Mouse (Mus musculus): Measurements from ENCODE around the gene Zbtb14. TPM values are rescaled to one million over a fixed set of nuclear protein-coding genes. Genes with fewer than 3 reads are reported as not detected.

Zbtb14 gene
- total RNA-seq (2021) = 1 to 10 TPM; 6.2 to 8.3 TPM
- long read RNA-seq, experiment 1, partial matches to known transcripts = 0 of 4 reads
- long read RNA-seq, experiment 1, other reads (novel, unspliced or antisense) = 3 of 4 reads
- long read RNA-seq, experiment 2, full-length matches to known transcripts = 9 of 9 reads
- long read RNA-seq, experiment 2, partial matches to known transcripts = 0 of 9 reads
- long read RNA-seq, experiment 2, other reads (novel, unspliced or antisense) = 0 of 9 reads

DNA sequence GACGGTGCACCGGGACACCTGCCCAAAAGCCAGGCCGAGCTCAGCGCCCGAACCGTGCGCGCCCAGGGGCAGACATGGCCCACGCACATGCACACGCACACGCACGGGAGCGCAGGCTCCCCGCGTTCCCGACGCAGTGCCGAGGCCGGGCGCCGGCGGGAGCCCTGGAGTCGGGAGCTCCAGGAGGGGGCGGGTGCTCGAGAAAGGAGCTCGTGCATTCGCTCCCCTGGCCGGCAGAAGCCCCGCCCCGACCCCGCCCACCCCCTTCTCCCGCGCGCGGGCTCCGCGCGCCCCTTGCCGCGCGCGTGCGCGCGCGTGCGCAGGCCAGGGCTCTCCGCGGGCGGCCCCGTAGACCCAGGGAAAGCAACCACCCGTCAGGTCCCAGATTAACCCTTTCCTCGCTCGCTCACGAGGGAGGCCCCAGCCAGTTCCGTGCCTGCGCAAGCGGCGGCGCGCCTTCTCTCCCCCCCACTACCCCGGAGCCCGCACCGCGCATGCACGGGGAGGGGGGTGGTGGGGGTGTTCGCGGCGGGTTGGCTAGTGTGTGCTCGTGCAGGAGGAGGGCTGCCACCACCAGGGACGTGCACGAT is at the start of gene Zbtb14:
Gene Zbtb14 (plus strand): TSS at position 540 of the 590 bp plus-strand sequence.
- DNase-seq = peak; percentile 96

DNA sequence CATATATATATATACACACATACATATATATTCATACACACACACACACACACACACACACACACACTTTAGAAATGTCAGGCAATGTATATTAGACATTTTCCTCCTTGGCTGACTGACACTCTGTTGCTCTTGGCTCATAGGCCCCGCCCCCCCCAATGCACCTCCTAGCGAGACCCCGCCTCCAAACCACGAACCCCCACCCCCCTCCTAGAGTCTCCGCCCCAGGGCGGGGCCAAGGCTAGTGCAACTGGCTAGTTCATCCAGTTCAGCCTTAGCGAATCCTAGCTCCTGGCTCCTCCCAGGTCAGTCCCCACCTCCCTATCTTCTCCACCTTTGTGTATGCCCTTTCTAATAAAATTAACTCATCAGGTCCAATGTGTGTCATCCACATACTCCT is 36.8 kb upstream of the Zbtb14 start:
- no peak for DNase-seq

GRCm38 (mm10) chr17:69349014-69349531 is 33.8 kb upstream of the Zbtb14 start:
- no peak for DNase-seq

- DNase-seq = no peak
These were observed 17.8 kb upstream of the Zbtb14 start for GRCm38 (mm10) chr17:69365049-69365448.

DNA sequence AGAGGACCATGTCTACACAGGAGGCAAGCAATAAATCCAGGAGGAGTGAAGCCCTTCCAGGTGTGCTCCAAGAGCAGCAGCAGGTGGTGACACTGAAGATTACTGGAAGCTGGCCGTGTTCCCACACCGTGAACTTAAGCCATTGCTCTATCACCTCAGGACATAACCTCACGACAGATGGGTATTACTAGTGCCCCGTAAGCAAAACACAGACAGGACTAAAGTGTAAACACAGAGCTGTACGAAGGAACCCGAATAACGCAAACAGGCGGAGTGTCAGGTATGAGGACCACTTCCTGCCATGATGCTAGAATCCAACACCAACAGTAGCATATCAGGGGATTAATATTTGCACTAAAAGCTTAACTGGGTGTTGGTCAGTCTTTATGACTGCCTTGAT is 2.0 kb upstream of the Zbtb14 start:
- no peak for DNase-seq

DNA sequence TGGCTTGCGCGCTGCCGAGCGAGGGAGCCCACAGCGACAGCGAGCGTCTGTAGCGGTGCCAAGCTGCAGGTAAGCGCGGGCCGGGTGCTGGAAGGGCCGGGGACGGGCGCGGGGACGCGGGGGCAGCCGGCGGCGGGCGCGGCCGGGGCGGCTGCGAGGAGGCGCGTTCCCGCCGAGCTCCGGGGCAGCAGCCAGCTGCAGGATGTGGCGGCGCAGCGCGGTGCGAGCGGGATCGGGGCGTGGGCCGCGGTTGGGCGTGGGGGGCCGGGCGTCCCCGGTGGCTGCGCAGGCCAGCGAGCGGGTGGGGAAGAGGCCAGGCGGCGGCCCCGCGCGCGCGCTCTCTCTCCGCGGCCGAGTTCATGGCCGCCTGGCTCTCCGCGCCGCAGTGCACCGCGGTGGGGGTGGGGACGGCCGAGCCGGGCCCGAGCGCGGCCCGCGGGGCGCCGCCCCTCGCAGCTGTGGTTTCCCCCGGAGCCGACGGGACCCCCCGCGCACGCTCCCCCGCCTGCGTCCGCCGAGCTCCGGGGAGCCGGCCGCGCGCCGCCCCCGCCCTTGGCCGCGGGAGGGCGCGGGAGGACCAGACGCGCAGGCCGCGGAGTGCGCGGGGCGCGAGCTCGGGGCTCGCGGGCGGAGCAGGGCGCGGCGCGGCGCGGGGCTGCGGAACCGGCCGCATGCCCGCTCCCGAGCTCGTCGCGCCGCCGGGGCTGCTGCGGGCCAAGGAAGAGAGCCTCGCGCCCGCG is 521 bp downstream of the Zbtb14 start:
- DNase-seq = peak; percentile 80

DNA sequence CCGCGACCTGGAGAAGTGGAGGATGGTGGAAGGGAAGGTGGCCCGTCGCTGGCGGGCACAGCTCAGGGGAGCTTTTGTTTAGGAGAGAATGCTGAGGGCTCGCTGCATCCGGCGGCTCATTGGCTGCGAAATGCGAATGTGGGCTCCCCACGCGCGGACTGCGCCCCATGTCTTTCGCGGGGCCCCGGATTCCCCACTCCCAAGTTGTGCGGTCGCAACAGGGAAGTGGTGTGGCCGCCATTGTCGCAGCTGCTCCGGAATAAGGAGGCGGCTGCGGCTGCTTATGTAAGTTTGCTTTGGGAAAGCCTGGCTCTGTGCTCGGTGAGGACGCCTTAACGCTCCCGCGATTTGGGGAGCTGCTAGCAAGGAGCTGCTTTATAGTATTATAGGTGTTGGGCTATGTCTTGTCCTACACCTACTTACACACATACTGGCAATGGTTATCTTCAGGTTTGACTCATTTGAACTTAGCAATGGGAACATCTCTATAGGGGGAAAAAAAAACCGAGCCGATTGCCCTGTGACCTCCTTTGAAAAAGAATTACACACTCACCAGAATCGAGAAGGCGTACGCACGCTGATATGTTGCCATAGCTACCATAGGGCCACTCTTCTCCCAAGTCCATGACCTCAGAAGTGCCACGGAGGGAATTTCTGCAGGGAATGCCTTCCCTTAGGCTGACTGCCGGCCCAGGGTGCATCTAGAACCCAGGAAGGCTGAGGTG is 1.3 kb downstream of the Zbtb14 start:
- peak; percentile 55 for DNase-seq

GRCm38 (mm10) chr17:69396147-69397033 is 13.5 kb downstream of the Zbtb14 start:
- peak; percentile 14 for DNase-seq

- DNase-seq = no peak
These were observed 14.3 kb downstream of the Zbtb14 start for GRCm38 (mm10) chr17:69397163-69397562.

- DNase-seq = no peak
These were observed 15.2 kb downstream of the Zbtb14 start for GRCm38 (mm10) chr17:69398092-69398491.

DNA sequence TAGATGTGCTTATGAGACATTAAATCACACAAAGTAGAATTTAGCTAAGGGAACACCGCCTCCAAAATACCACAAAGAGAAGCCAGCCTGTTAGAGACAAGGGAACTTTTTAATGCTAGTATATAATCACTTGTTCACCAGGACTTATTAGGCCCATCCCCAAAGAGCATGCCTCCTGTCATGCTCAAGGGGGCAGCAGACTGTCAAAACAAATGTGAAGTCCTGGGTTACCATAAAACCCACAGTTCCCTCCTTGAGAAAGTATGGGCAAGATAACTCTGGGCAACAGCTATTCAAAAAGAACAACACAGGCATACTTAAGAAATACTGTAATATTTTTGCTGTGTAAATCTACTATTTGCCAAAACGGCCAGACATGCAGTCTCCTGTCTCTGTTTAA is 18.3 kb downstream of the Zbtb14 start:
- no peak for DNase-seq

DNA sequence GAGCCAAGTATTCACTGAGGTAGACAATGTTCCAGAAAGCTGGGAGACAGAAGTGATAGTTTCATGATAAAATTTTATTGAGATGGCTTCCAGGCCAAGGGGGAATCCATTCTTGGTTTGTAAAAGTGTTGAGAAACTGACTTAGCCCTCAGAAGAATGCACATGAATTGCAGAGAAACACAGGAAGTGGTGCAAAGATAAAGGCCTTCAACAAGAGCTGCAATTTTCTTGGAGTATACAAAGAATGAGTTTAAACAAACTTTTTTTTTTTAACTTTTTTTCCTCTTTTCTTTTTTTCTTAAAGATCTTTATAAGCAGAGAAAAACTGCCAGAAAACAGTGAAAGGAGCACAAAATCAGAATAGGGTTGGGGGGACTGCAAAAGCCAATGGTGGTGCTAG is 33.3 kb downstream of the Zbtb14 start:
- DNase-seq = no peak

- peak; percentile 94 for DNase-seq
These were observed 34.2 kb downstream of the Zbtb14 start for GRCm38 (mm10) chr17:69416920-69417661.

GRCm38 (mm10) chr17:69417724-69418373 is 35.0 kb downstream of the Zbtb14 start:
- no peak for DNase-seq

- DNase-seq = no peak
These were observed 38.7 kb downstream of the Zbtb14 start for GRCm38 (mm10) chr17:69421592-69421991.

DNA sequence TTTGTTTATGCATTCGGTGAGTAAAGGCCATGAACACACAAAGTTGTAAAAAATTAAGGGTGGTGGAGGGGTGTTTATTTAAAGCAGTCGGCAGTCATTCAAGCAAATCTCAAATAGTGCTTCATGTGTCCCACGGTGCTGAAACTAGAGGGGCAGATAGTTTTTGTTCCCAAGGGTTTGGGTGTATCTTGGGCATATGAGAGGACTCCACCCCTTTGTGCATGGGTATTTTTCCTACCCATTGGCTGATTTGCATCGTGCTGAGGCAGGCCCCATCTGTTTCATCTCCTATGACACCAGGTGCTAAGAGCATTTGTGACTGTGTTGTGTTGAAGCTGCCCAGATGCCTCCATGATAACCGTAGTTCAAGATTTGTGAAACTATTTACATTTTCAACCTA is 55.0 kb downstream of the Zbtb14 start:
- no peak for DNase-seq

GRCm38 (mm10) chr17:69438486-69438885 is 55.6 kb downstream of the Zbtb14 start:
- no peak for DNase-seq

GRCm38 (mm10) chr17:69438990-69439491 is 56.2 kb downstream of the Zbtb14 start, which contains the start of gene Akain1:
Gene Akain1 (plus strand): TSS chr17:69439326.
- peak; percentile 58 for DNase-seq

GRCm38 (mm10) chr17:69439571-69440480 is 57.0 kb downstream of the Zbtb14 start:
- DNase-seq = no peak
